Mouse (Mus musculus): Measurements from ENCODE around the gene Chil1.
A peak's percentile ranks its signal among the peaks of the same experiment; 100 is the strongest.

Chil1 gene

DNA sequence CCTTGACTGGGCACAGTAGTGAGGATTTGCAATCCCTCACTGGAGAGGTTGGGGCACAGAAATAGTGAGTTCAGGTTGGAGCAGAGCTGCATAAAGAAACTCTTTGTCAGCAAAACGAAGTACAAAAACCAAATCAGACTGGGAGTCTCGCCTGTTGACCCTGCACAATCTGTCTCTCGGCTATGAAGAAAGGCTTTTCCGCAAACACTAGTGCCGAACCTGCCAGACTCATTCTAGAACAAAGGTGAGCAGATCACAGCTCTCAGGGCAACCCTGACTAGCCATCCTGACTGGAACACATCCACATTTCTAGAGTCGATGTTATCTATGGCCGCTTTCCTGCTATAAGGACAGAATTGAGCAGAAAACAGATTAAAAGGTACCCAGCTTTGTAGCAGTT, 8.9 kb upstream of the Chil1 start:
- DNase-seq: no peak

DNA sequence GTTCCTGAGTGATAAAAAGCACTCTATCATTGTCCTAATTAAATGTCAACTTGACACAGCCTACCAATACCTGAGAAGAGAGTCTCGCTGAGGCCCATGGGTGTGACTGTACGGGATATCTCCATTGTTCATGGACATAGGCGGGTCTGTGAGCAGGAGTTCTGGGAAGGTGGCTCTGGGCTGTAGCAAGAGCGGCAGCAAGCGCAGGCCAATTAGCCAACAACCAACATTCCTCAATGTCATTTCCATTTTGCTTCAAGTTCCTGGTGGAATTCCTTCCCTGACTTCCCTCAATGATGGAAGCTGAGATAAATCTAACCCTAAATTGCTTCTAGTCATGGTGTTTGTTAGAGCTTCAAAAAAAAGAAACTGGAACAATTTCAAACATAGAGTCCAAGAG, 4.0 kb upstream of the Chil1 start:
- no peak for DNase-seq

DNA sequence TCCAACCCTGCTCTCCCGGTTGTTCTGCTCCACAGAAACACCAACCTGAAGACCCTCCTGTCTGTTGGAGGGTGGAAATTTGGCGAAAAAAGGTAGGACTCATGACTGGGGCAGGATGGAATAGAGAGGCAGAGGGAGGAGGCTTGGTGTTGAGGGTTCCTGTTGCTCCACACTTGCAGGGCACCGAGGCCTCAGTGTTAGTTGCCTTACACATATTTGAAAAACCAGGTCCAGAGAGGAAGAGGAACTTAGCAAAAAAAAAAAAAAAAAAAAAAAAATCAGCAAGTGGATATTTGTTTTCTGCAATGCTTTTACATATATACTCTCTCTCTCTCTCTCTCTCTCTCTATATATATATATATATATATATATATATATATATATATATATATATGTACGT, 2.1 kb downstream of the Chil1 start:
- no peak for DNase-seq

DNA sequence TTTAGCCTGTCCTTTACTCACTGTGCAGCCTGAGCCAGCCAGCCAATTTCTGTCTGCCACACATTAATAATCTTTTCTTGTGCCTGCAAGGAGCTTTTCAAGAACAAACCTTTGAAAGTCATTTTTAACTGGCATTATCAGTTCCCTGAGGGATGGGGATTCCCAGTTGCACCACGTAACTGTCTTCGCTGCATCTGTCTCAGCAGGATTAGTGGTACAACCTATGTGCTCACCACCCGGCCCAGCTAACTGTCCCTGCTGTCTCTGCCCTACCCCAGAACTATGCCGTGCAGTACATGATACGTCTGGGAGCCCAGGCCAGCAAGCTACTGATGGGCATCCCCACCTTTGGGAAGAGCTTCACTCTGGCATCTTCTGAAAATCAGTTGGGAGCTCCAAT, 6.2 kb downstream of the Chil1 start:
- no peak for DNase-seq

DNA sequence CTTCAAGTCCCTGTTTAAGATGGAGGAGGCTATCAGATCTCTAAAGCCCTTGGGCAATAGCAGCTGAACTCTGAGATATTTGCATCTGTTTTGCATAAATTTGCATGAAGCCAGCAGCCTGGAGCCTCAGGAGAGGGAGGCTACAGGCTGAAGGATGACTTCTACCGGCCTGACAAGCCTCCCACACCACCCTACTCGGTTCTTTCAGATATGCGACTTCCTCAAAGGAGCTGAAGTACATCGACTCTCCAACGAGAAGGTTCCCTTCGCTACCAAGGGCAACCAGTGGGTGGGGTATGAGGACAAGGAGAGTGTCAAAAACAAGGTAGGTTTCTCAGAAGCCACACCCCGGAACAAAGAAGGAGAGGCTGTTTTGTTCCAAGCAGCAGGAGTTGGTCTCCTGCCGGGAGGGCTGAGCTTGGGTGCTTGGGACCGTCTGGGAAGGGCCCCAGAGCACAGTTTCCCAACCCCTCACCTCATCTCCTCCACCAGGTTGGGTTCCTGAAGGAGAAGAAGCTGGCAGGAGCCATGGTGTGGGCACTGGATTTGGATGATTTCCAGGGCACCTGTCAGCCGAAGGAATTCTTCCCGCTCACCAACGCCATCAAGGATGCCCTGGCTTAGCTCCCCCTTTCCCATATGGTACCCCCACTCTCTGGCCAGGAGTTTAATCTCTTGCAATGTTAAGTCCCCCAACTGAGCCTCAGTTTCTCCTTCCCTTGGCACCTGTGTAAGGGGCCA, 7.2 kb downstream of the Chil1 start:
- peak; percentile 18 to 22 for DNase-seq

DNA sequence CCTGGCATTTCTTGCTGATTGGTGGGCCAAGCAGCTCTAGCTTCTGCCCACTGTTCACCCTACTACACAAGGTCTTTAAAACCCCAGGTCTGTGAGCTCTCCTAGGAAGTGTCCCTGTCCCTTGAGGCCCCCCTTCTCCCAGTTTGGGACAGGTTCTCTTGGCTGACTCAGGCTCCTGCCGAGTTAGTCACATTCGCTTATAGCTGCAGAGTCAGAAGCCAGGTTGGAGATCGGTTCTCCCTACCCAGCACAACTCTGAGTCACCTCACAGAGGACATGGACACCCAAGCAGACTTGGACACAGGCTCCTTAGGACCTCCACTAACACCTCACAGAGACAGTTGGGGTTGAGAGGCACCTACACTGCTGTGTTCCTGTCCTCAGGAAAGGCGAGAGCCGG, 9.2 kb downstream of the Chil1 start:
- no peak for DNase-seq

DNA sequence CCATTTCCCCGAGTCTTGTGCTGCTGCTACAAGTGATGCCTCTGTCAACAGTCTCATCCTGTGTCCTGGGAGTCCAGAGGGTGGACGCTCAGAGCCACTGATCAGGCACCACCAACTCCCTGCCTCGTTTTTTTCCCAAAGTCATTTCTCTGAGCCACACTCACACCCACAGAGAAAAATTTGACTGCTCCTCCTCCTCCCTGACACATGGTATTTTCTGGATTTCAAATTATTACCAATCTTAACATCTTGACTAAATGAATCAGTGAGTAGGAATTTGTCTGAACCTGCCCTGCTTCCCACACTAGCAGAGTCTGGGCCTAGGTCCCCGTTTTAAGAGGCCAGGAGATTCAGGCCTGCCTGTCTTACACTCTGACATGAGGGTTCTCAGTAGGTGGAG, 10.0 kb downstream of the Chil1 start:
- DNase-seq: no peak

DNA sequence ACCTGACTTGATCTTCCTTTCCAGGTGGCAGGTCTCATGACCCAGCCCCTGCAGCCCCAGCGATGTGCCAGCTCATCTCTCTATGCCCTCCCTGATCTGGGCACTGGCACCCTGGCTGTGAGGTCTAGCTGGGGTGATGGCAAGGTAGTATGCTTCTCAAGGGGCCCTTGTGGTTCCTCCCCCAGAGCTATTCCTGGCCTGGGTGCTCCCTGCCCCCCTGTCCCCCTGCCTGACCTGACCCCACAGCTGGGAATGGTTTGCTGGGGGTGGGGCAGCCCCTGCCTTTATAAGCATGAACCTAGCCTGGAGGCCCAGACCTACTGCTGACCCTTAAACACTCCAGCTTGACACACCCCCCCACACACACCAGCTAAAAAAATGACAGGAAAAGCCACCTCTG, 11.2 kb downstream of the Chil1 start, which contains the start of gene Mybph:
TSS of gene Mybph (plus strand) at position 323 of the 400 bp plus-strand sequence.
- no peak for DNase-seq

DNA sequence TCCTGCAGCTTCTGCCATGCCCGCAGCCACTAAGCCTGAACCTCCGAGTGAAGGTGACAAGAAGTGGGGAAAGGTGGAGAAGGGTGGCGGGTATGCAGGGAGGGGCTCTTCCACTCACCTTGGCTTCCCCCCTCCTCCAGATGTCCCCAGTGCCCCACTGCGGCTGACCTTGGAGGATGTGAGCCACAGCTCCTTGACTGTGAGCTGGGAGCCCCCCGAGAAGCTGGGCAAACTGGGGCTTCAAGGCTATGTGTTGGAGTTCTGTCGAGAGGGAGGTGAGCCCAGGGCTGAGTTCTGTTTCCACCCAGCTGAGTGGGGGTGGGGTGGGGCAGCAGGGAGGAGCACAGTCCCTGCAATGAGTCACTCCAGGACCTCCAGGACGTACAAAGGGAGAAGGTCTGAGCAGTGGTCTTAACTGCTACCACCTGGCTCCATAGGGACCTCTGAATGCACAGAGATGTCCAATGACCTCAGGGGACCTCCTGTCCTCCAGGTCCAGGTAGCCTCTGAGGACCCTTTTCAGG, 11.8 kb downstream of the Chil1 start:
- DNase-seq: no peak

DNA sequence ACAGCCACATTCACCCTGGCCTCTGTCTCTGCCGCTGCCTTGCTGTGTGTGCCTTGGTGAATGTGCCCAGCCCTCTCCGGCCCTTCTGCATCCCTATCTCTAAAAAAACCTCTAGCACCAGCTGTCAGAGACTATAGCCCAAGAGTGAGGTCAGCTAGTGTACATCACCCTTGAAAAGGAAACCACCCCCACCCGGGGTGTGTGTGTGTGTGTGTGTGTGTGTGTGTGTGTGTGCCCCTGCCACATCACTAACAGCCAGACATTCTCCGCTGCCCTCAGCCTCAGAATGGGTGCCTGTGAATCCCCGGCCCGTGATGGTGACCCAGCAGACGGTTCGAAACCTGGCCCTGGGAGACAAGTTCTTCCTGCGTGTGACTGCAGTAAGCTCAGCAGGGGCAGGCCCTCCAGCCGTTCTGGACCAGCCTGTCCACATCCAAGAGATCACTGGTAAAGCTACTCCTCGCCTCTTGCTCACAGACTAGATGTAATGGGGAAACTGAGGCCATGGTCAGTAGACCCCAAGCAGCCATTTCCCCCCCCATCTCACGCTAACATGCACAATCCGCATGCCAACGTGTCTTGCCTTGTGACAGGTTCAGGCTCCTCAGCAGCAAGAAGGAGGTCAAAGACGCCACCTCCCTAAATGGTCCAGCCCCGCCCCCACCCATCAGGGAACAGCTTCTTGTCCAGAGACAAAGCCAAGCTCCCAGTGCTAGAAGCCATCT, 12.5 kb downstream of the Chil1 start:
- DNase-seq: no peak

DNA sequence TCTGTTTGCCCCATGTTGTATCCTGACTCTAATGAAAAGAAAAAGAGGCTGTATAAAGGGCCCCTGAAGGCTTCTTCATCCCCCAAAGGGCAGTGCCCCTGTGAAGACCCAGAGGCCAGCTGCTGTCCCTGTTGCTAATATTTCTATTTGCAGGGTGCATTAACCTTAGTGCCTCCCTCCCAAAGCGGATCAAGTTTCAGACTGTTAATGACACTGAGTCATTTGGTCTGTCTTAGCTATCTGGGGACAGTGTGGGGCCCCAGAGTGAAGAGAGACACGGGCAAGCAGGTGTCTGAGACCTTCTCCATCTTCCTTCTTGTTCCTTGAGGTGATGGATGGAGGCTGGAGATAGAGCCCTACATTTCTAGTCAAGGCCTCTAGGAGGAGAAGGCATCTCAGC, 13.1 kb downstream of the Chil1 start:
- DNase-seq: no peak

DNA sequence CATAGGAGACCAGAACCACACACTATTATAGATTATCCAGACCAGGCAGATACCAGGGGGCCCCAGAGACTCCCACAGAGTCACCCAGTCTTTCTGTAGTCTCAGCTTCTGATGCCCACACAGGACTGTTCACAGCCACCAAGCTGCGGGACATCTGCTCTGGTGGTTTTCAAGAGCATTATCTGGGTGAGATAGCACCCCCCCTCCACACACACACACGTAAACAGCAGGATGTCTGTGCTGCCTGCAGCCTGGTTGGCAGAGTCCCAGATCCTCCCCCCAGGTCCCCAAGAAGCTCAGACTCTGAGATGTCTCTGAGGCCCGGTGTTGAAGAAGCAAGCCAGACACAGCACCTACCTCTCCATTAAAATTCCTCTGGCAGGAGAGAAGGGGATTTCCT, 13.6 kb downstream of the Chil1 start:
- DNase-seq: no peak

DNA sequence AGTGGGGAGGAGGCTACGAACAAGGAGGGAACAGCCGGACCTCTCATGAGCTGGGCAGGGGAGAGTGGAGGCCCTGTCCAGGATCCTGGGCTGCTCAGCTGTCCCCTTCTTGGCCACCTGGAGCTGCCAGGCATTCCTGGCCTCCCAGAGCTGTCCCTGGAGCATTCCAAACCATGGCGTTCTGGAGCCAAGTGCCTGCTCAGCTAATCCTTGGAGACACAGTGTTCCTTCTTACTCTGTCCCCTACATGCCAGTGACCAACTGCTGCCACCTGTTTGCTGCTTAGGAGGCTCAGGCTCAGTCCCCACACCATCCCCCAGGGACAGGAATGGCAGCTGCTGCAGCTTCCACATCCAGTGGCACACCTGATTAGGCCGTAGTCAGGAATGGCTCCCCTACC, 14.0 kb downstream of the Chil1 start:
- no peak for DNase-seq

DNA sequence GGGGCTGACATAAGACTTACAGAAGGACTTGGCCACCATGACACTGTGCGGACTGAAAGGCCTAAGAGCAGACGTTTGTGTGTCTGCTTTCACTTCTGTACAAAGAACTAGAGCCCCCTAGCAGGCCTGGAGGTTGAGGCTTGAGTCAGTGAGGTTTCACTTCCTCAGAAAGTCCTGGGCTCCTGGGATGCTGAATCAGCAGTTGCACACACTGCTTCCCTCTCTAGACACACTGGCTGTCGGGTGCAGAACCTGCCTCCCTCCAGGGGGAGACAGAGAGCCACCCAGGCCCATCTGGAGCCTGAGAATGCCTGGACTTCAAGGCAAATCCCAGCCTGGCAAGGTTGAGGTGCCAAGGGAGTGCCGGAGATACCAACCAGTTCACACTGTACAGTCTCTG, 14.4 kb downstream of the Chil1 start:
- peak; percentile 45 to 51 for DNase-seq

DNA sequence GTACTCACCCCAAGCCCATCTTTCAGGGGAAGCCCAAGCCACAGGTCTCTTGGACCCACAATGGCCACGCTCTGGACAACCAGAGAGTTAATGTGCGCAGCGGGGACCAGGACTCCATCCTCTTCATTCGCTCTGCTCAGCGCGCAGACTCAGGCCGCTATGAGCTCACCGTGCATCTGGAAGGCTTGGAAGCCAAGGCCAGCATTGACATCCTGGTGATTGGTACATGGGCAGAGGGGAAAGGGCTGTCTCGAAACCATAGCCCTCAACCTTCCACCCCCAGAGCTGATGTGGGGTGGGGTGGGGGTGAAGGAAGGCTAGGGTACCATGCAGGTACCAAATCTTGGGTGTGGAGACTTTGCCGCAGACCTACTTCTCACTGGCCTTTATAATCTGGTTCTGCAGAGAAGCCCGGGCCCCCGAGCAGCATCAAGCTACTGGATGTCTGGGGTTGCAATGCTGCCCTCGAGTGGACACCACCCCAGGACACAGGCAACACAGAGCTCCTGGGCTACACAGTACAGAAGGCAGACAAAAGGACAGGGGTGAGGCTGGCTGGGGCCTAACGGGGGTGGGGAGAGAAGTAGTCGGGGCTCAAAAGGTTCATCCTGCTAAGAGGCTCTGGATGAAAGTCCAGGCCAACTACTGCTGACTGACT, 15.5 kb downstream of the Chil1 start:
- DNase-seq: no peak

DNA sequence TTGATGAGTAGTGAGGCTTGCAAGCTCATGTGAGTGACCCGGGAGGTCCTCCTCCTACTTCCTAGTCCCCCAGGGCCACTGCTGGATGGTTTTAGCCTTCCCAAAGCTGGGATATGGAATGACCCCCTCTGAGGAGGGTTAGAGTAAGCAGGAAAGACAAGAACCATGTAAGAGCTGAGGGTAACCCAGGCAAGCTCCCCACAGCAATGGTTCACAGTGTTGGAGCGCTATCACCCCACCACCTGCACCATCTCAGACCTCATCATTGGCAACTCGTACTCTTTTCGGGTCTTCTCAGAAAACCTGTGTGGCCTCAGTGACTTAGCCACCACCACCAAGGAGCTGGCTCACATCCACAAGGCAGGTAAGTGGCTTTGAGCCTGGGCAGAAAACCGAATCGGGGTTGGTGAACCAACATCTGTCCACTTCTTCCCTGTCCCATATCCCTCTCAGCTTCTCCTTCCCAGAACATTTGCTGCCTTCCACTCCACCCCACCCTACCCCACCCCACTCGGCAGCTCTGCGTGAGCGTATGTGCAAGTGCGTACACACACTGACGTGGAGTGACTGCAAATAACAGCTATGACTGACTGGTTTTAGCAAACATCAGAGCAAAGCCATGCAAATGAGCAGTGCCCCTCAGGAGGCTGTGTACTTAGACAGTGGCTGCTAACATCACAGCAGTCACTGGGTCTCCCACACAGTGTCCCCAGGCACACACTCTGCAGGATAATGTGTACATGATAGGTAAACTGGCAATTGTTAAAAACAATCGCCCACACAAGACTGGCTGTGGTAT, 16.4 kb downstream of the Chil1 start:
- DNase-seq: no peak

DNA sequence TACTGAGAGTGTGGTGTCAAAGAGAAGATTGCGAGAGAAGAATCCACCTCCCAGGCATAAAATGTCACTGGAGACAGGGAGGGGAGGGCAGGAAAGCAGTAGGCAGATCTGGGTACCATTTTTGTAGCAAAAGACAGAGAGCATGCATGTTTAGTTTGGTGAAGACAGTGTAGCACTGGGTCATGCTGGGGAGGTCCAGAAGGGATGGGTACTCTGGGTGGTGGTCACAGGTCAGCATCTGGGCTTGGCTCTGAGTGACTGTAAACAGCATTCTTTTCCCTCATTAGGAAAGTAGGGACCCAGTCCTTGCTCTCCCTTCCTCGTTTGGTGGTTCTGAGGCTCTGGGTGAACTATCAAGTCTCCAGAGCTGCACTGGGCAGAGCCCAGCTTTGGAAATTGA, 18.5 kb downstream of the Chil1 start:
- DNase-seq: no peak

DNA sequence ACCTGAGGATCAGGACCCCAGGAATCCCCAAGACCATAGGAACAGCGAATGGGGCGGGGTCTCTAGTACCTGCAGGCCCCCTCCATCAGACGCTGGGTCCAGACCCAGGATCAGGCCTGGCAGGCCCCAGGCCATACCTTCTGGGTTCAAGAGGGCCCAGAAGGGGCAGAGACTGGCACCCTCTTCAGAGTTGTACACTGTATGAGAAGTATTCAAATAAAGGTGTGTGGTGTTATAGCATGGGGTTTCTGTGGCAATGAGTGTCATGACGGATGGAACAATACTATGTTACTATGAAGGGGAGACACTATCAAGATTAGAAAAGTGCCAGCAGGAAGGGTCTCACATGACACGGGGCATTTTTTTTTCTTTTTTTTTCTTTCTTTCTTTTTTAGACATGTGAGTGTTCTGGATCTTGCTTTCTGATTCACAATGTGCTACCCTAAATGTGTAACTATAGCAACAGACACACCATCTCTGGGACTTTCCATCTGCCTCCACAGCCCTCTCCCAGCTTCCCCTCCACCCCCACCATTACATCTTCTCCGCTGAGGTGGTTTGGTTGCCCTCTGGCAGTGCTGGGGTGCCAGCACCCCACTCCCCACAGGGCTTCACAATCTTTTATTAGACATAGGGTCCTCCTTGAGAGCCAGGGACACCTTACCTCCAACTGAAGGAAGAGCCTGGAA, 19.2 kb downstream of the Chil1 start:
- no peak for DNase-seq

DNA sequence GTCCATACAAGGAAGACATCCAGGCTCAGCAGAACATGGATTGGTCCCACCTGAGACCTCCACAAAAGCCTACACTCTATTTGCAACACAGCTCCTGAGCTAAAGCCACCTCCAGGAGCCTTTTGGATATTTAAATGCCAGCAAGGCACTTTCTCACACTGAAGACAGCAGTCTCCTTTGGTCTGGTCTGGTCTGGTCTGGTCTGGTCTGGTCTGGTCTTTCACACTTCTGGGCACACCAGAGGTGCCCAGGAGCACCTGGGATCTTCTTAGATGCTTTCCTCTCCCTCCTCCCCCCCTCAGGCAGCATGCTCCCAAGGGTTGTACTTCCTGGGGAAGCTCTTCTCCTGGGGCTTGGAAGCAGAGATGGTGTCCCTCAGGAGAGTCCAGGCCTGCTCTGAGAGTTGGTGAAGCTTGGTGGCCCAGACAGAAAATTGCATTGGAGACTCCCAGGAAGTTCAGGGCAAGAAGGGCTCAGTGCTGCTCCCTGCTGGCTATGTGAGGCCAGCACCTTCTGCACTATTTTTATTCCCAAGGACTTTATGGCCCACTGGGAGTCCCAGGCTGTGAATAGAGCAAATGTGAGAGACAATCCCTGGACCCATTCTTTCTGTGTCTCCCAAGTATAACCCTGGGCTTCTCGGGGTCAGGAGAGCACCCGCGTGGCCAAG, 19.9 kb downstream of the Chil1 start:
- DNase-seq: peak; percentile 17 to 36

DNA sequence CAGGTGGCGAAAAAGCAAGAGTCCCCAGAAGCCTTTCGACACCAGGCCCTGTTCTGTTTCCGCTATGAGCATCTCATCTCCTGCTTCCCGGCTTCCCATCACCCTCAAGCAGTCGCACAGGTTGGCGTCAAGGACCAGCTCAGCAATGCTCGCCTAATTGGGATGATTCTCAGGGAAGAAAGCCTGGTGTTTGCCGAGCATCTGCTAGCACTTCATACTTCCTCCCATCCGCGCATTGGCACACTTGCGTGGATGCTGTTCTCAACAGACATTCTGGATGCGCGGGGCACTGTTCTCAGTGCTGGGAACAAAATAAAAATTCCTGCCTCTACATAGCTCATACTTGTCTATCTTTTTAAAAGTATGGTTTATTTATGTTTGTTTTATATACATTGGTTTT, 22.3 kb downstream of the Chil1 start:
- DNase-seq: no peak

DNA sequence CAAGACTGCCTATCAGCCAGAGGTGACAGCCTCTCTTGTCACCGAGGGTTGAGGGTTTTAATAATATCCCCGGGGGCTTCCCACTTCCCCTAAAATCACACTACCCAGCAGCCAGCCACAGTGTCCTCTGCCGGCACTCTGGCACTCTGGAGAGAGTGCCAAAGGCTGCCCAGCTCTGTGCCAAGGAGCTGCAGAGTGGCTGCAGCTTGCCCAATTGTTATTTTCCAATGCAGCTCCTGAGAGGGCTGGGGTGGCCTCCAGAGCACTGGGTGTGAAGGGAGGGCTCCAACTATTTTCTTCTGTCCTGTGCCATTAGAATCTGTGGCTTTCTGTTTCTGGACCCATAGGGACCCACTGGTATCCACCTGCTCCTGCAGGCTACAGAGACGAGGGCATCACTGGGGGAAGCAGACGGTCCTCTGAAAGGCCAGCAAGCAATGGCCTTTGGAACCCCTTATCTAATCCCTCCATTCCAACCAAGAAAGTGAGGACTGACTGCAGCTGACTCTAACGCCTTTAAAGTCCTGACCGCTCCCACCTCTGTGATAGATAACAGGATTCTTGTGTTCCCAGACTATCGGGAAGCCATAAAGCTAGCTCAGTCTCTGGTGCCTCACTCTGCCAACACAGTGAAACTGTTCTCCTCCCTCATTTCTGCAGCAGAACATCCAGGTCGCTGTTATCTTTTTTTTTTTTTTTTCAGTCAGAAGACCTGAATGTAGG, 23.5 kb downstream of the Chil1 start:
- no peak for DNase-seq
